Mouse (Mus musculus): ENCODE results near the gene A130010J15Rik.

The A130010J15Rik gene

GRCm38 (mm10) chr1:193153561-193153960, 14.3 kb upstream of the A130010J15Rik start:
- in situ Hi-C loops (cut with MboI, MseI): no loop called here

GRCm38 (mm10) chr1:193156316-193157110, 11.3 kb upstream of the A130010J15Rik start:
- in situ Hi-C loops (cut with MboI, MseI): no loop called here

GRCm38 (mm10) chr1:193157111-193157492, 10.7 kb upstream of the A130010J15Rik start:
- in situ Hi-C loops (cut with MboI, MseI): no loop called here

GRCm38 (mm10) chr1:193159163-193159562, 8.7 kb upstream of the A130010J15Rik start:
- in situ Hi-C loops (cut with MboI, MseI): no loop called here

GRCm38 (mm10) chr1:193159613-193160012, 8.2 kb upstream of the A130010J15Rik start:
- in situ Hi-C loops (cut with MboI, MseI): no loop called here

GRCm38 (mm10) chr1:193160317-193161032, 7.4 kb upstream of the A130010J15Rik start:
- in situ Hi-C loops (cut with MboI, MseI): no loop called here

GRCm38 (mm10) chr1:193169228-193169627, 1.4 kb downstream of the A130010J15Rik start:
- in situ Hi-C loops (cut with MboI, MseI): no loop called here

GRCm38 (mm10) chr1:193169856-193170255, 2.0 kb downstream of the A130010J15Rik start:
- in situ Hi-C loops (cut with MboI, MseI): no loop called here

- in situ Hi-C loops (cut with MboI, MseI): no loop called here
Observed at GRCm38 (mm10) chr1:193172991-193173809, 5.4 kb downstream of the A130010J15Rik start.

GRCm38 (mm10) chr1:193173810-193174129, 5.9 kb downstream of the A130010J15Rik start:
- in situ Hi-C loops (cut with MboI, MseI): no loop called here

GRCm38 (mm10) chr1:193174143-193174733, 6.4 kb downstream of the A130010J15Rik start:
- in situ Hi-C loops (cut with MboI, MseI): no loop called here

GRCm38 (mm10) chr1:193181104-193181503, 13.3 kb downstream of the A130010J15Rik start:
- in situ Hi-C loops (cut with MboI, MseI): no loop called here

- in situ Hi-C loops (cut with MboI, MseI): no loop called here
Observed at GRCm38 (mm10) chr1:193188257-193188656, 20.4 kb downstream of the A130010J15Rik start.

- in situ Hi-C loops (cut with MboI, MseI): no loop called here
Observed at GRCm38 (mm10) chr1:193189151-193189621, 21.3 kb downstream of the A130010J15Rik start.

- in situ Hi-C loops (cut with MboI, MseI): loop anchor here (5.0 to 10.0 kb wide), 2 partner anchors 57 to 415 kb away; partner anchors contain the start of genes Diexf and Hhat
Observed at GRCm38 (mm10) chr1:193189771-193190170, 21.9 kb downstream of the A130010J15Rik start.

- in situ Hi-C loops (cut with MboI, MseI): loop anchor here (5.0 to 10.0 kb wide), 2 partner anchors 59 to 417 kb away; partner anchors contain the start of genes Diexf and Hhat
Observed at GRCm38 (mm10) chr1:193191675-193192283, 23.9 kb downstream of the A130010J15Rik start.

GRCm38 (mm10) chr1:193194416-193195140, 26.7 kb downstream of the A130010J15Rik start:
- in situ Hi-C loops (cut with MboI, MseI): loop anchor here (5.0 to 10.0 kb wide), 2 partner anchors 62 to 420 kb away; partner anchors contain the start of genes Diexf and Hhat

GRCm38 (mm10) chr1:193195169-193195810, 27.4 kb downstream of the A130010J15Rik start:
- in situ Hi-C loops (cut with MboI, MseI): loop anchor here (10.0 kb wide), 1 partner anchor 420 kb away; the partner anchor contains the start of gene Hhat

GRCm38 (mm10) chr1:193197494-193198205, 29.8 kb downstream of the A130010J15Rik start:
- in situ Hi-C loops (cut with MboI, MseI): loop anchor here (10.0 kb wide), 1 partner anchor 423 kb away; the partner anchor contains the start of gene Hhat

Measured in T-helper 2 cell (primary cell).